Mouse (Mus musculus) intestine, postnatal 0 days (tissue): ENCODE measurements around the gene Bmpr1a. TPM values are rescaled to one million over a fixed set of nuclear protein-coding genes. Genes with fewer than 3 reads are reported as not detected.

Experiments
- ATAC-seq: fragments of 200-750 bp; cut with Nextera tagmentation; 2 replicates; pipeline ENCODE4 v1.8.0; 2017; ENCODE audit warnings: mild to moderate bottlenecking, moderate TSS enrichment, moderate library complexity
- H3K27ac ChIP-seq: fragments of 300-500 bp; sonication (generic); 2 replicates; pipeline ENCODE4 v1.5.1; 2014; ENCODE audit warnings: mild to moderate bottlenecking, low read depth, low read length, moderate library complexity
- H3K27me3 ChIP-seq: fragments of 300-500 bp; sonication (generic); replicated peaks from 2 replicates; pipeline ENCODE4 v1.6.1; 2014; ENCODE audit warnings: low read length, mixed read lengths; ENCODE audit not compliant: control insufficient read depth, insufficient read depth
- H3K36me3 ChIP-seq: fragments of 300-500 bp; sonication (generic); 2 replicates; pipeline ENCODE4 v1.6.1; 2014; ENCODE audit warnings: mild to moderate bottlenecking, moderate library complexity; ENCODE audit not compliant: control insufficient read depth, insufficient read depth
- H3K4me1 ChIP-seq: fragments of 300-500 bp; sonication (generic); replicated peaks from 2 replicates; pipeline ENCODE4 v1.6.1; 2014; ENCODE audit warnings: antibody characterized with exemption, low read length, mixed read lengths; ENCODE audit not compliant: control insufficient read depth, insufficient read depth
- H3K4me2 ChIP-seq: fragments of 300-500 bp; sonication (generic); replicated peaks from 2 replicates; pipeline ENCODE4 v1.6.1; 2014; ENCODE audit warnings: low read depth, mild to moderate bottlenecking, moderate library complexity
- H3K4me3 ChIP-seq: fragments of 300-500 bp; sonication (generic); 2 replicates; pipeline ENCODE4 v1.5.1; 2014; ENCODE audit warnings: low read depth, low read length
- H3K9ac ChIP-seq: fragments of 300-500 bp; sonication (generic); 2 replicates; pipeline ENCODE4 v1.6.1; 2014; ENCODE audit warnings: mild to moderate bottlenecking, low read depth, low read length
- H3K9me3 ChIP-seq: fragments of 300-500 bp; sonication (generic); 2 replicates; pipeline ENCODE4 v1.6.1; 2016; ENCODE audit warnings: mixed run types; ENCODE audit not compliant: control insufficient read depth
- CTCF ChIP-seq: sonication (generic); IDR thresholded peaks from 2 replicates; pipeline ENCODE4 v1.5.1; 2016; ENCODE audit warnings: low read depth, mild to moderate bottlenecking, control low read depth, antibody characterized with exemption, moderate library complexity
- WGBS: fragments of 180-500 bp; shearing (Covaris S2); extraction: QIAGEN DNeasy Blood & Tissue Kit; methylation state at CpG from one replicate; pipeline ENCODE4 v1.1.7; 2014; 5-methylcytosine and 5-hydroxymethylcytosine counted together
- polyA plus RNA-seq: library from polyadenylated mRNA; unstranded; fragments of >200 nt; fragmentation: Nextera tagmentation; extraction: Ambion mirVana; gene quantifications from 2 replicates; pipeline ENCODE4 v1.2.1, GENCODE M21; 2015

The Bmpr1a gene
- 18.8 and 19.3 TPM in 2 replicates for polyA plus RNA-seq

GRCm38 (mm10) chr14:34503325-34503647 is at the start of gene Bmpr1a:
Bmpr1a (minus strand) TSS chr14:34503341.
- WGBS = 12% methylated on average over 15 of the region's 15 CpGs
- H3K9me3 ChIP-seq = no peaks in the 10 kb centered on the region
- H3K9ac ChIP-seq = peak within 1 kb of the TSS; percentile 99
- H3K4me2 ChIP-seq = peak within 1 kb of the TSS; percentile 82
- H3K27ac ChIP-seq = peak within 1 kb of the TSS; percentile 98
- H3K4me3 ChIP-seq = peak within 1 kb of the TSS; percentile 84
- H3K27me3 ChIP-seq = no peaks in the 10 kb centered on the region
- H3K4me1 ChIP-seq = 0 out of 2 replicates have a peak, but pooled peaks cover 5% of the 10 kb centered on the region
- TF ChIP-seq CTCF = no peak
- H3K36me3 ChIP-seq = no peaks in the 10 kb centered on the region
- ATAC-seq = no peak

- ATAC-seq = no peak
Observed at GRCm38 (mm10) chr14:34552226-34552625, 49.1 kb upstream of the Bmpr1a start.

GRCm38 (mm10) chr14:34549004-34549671 is 46.0 kb upstream of the Bmpr1a start:
- Histone ChIP-seq H3K9me3 (no peaks in the 10 kb centered on the region), H3K27ac (peak overlapping the region; percentile 74), H3K4me3 (peak overlapping the region; percentile 61), H3K4me1 (peaks cover 5% of the 10 kb centered on the region; the same call in 1 of the 2 replicates), H3K36me3 (peaks cover 11% of the 10 kb centered on the region; the same call in 1 of the 2 replicates), H3K4me2 (peak overlapping the region; percentile 98), H3K9ac (peak overlapping the region; percentile 67), H3K27me3 (no peaks in the 10 kb centered on the region)
- ATAC-seq = peak; percentile 90
- TF ChIP-seq CTCF = peak; percentile 99
- under 1% methylated on average over 53 of the region's 55 CpGs for WGBS

More at GRCm38 (mm10) chr14:34552226-34552625, 49.1 kb upstream of the Bmpr1a start:
- Histone ChIP-seq H3K36me3 (peaks cover 15% of the 10 kb centered on the region; the same call in 1 of the 2 replicates), H3K27ac (no peak overlapping the region), H3K4me2 (no peak overlapping the region), H3K4me3 (no peak overlapping the region), H3K9ac (no peak overlapping the region), H3K27me3 (no peaks in the 10 kb centered on the region), H3K4me1 (peaks cover 5% of the 10 kb centered on the region; the same call in 1 of the 2 replicates), H3K9me3 (no peaks in the 10 kb centered on the region)
- 91% methylated on average over 5 of the region's 5 CpGs for WGBS
- no peak for TF ChIP-seq CTCF

GRCm38 (mm10) chr14:34548391-34549001 is 45.4 kb upstream of the Bmpr1a start:
- H3K9ac ChIP-seq = peak overlapping the region; percentile 67
- peak; percentile 35 for ATAC-seq
- H3K27ac ChIP-seq = peak overlapping the region; percentile 74; the same call in 1 of the 2 replicates
- peak overlapping the region; percentile 61 for H3K4me3 ChIP-seq
- peak overlapping the region; percentile 98 for H3K4me2 ChIP-seq
- H3K9me3 ChIP-seq = no peaks in the 10 kb centered on the region
- H3K36me3 ChIP-seq = peaks cover 13% of the 10 kb centered on the region; the same call in 1 of the 2 replicates
- no peaks in the 10 kb centered on the region for H3K27me3 ChIP-seq
- no peak for TF ChIP-seq CTCF
- WGBS = 8% methylated on average over 27 of the region's 27 CpGs
- H3K4me1 ChIP-seq = peaks cover 5% of the 10 kb centered on the region; the same call in 1 of the 2 replicates

- Histone ChIP-seq H3K9ac (no peak overlapping the region), H3K27ac (no peak overlapping the region), H3K27me3 (no peaks in the 10 kb centered on the region), H3K4me3 (no peak overlapping the region), H3K4me1 (peaks cover 4% of the 10 kb centered on the region; the same call in 1 of the 2 replicates), H3K9me3 (no peaks in the 10 kb centered on the region), H3K36me3 (peaks cover 13% of the 10 kb centered on the region; the same call in 1 of the 2 replicates), H3K4me2 (no peak overlapping the region)
- TF ChIP-seq CTCF = no peak
- ATAC-seq = no peak
- WGBS = 53% methylated on average over 2 of the region's 2 CpGs
Observed at GRCm38 (mm10) chr14:34544545-34544944, 41.4 kb upstream of the Bmpr1a start.

GRCm38 (mm10) chr14:34544001-34544400 is 40.9 kb upstream of the Bmpr1a start:
- no peak for TF ChIP-seq CTCF
- no peak overlapping the region for H3K27ac ChIP-seq
- H3K36me3 ChIP-seq = peaks cover 14% of the 10 kb centered on the region; the same call in 1 of the 2 replicates
- no peak overlapping the region for H3K4me2 ChIP-seq
- H3K9me3 ChIP-seq = no peaks in the 10 kb centered on the region
- no peak overlapping the region for H3K9ac ChIP-seq
- no peaks in the 10 kb centered on the region for H3K27me3 ChIP-seq
- 86% methylated on average over 6 of the region's 6 CpGs for WGBS
- H3K4me1 ChIP-seq = no peaks in the 10 kb centered on the region
- no peak for ATAC-seq
- no peak overlapping the region for H3K4me3 ChIP-seq
